Mouse (Mus musculus): ENCODE data around the gene Dab2. TPM values are rescaled to one million over a fixed set of nuclear protein-coding genes. Genes with fewer than 3 reads are reported as not detected.

The Dab2 gene
- 25.7 TPM for polyA plus RNA-seq (2014; fragmentation: Illumina TruSeq; extraction: RNeasy Lipid Tissue Mini Kit (QIAGEN cat#74804); ENCODE audit: low read depth, low replicate concordance)

GRCm38 (mm10) chr15:6299554-6299953 lies at the start of gene Dab2:
TSS of gene Dab2 (plus strand) at chr15:6299788.

GRCm38 (mm10) chr15:6445135-6445534 lies 145.5 kb downstream of the Dab2 start, which contains the start of gene C9:
TSS of gene C9 (plus strand) at chr15:6445327.

Other genes starting within 250 kb of the Dab2 start
- gene C9, start 145.5 kb downstream of the Dab2 start, polyA plus RNA-seq (2014; fragmentation: Illumina TruSeq; extraction: RNeasy Lipid Tissue Mini Kit (QIAGEN cat#74804); ENCODE audit: low read depth, low replicate concordance): 0.29 TPM
- gene Fyb, start 223.1 kb downstream of the Dab2 start, polyA plus RNA-seq (2014; fragmentation: Illumina TruSeq; extraction: RNeasy Lipid Tissue Mini Kit (QIAGEN cat#74804); ENCODE audit: low read depth, low replicate concordance): 4.1 TPM